Mouse (Mus musculus) ES-E14 (cell line): Measurements from ENCODE around the gene Ino80.

Source experiments
- CHD2 ChIP-seq: IDR thresholded peaks from 2 replicates; pipeline ENCODE4 v1.6.1; 2014; ENCODE audit warnings: mild to moderate bottlenecking, low read depth, low read length, inconsistent platforms
- HCFC1 ChIP-seq: IDR thresholded peaks from 2 replicates; pipeline ENCODE4 v1.6.1; 2012; ENCODE audit warnings: low read length, inconsistent platforms, borderline replicate concordance; ENCODE audit not compliant: insufficient read depth
- MAFK ChIP-seq: IDR thresholded peaks from 2 replicates; pipeline ENCODE4 v1.6.1; 2014; ENCODE audit warnings: mild to moderate bottlenecking, low read depth, low read length, inconsistent platforms; ENCODE audit not compliant: insufficient read depth
- ZC3H11A ChIP-seq: IDR thresholded peaks from 2 replicates; pipeline ENCODE4 v1.6.1; 2012; ENCODE audit warnings: low read depth, mild to moderate bottlenecking, inconsistent platforms, low read length, borderline replicate concordance
- ZNF384 ChIP-seq: IDR thresholded peaks from 2 replicates; pipeline ENCODE4 v1.6.1; 2012; ENCODE audit warnings: low read depth, low read length, inconsistent platforms

- no peak for TF ChIP-seq HCFC1
- no peak for TF ChIP-seq ZNF384
- TF ChIP-seq CHD2, result no peak
- no peak for TF ChIP-seq ZC3H11A
- TF ChIP-seq MAFK, result no peak
These were observed 69.2 kb downstream of the Ino80 start for GRCm38 (mm10) chr2:119408278-119408677.
